Mouse (Mus musculus) spleen, postnatal 4 days (tissue): ENCODE measurements around the gene Btbd1.

Experiments
- DNase-seq, 2 experiments: peaks; one replicate each; pipeline ENCODE4 v3.0.0; 2022; ENCODE audit warnings: low spot score in 2 of 2

Btbd1 gene

GRCm38 (mm10) chr7:81777667-81778218 is 51.5 kb downstream of the Btbd1 start:
- DNase-seq, result no peak

GRCm38 (mm10) chr7:81775325-81775724 is 53.9 kb downstream of the Btbd1 start:
- DNase-seq, result no peak

GRCm38 (mm10) chr7:81772786-81773539 is 56.3 kb downstream of the Btbd1 start:
- DNase-seq, result no peak

- DNase-seq, result peak; percentile 49 to 77
These were observed 66.0 kb downstream of the Btbd1 start for GRCm38 (mm10) chr7:81763110-81763845.

GRCm38 (mm10) chr7:81762180-81763109 is 66.8 kb downstream of the Btbd1 start, which contains the start of gene Ramac:
Gene Ramac, plus strand, starts transcription at chr7:81762925.
- DNase-seq, result peak; percentile 86 to 92

- DNase-seq, result no peak
These were observed 81.3 kb downstream of the Btbd1 start for GRCm38 (mm10) chr7:81747956-81748355.

GRCm38 (mm10) chr7:81744145-81744544 is 85.1 kb downstream of the Btbd1 start:
- peak in 1 of 2 experiments; percentile 31 for DNase-seq
